Mouse (Mus musculus): Measurements from ENCODE around the gene Pcbp2. TPM values are rescaled to one million over a fixed set of nuclear protein-coding genes. Genes with fewer than 3 reads are reported as not detected.

Gene Pcbp2
- 539 and 562 TPM in 2 replicates for polyA plus RNA-seq (2012; rRNA removed)

- peak; percentile 45; the same call in 1 of the 2 replicates for TF ChIP-seq POLR2A (IDR thresholded peaks at IDR 0.05; ENCODE audit: borderline replicate concordance, insufficient read depth, low read length)
- peak; percentile 74 for TF ChIP-seq CTCF (IDR thresholded peaks at IDR 0.05; ENCODE audit: borderline replicate concordance, insufficient read depth, low read depth, low read length)
- H3K4me1 ChIP-seq (ENCODE audit: control insufficient read depth, insufficient read depth, low read length): no peaks in the 10 kb centered on the region; the same call in 1 of the 2 replicates
- peak; percentile 95 to 98 for DNase-seq
- WGBS: 1% methylated on average over 33 of the region's 40 CpGs
- H3K4me3 ChIP-seq (replicated peaks; ENCODE audit: insufficient read depth, low read depth, low read length): peak within 1 kb of the TSS; percentile 67
- no peaks in the 10 kb centered on the region for H3K27me3 ChIP-seq (ENCODE audit: control insufficient read depth, insufficient read depth, low read length)
- peak within 1 kb of the TSS; percentile 65; the same call in 1 of the 2 replicates for H3K27ac ChIP-seq (ENCODE audit: insufficient read depth, low read length)
Measured at GRCm38 (mm10) chr15:102470183-102470604, at the start of gene Pcbp2. Gene Pcbp2, plus strand, starts transcription at chr15:102470539.

GRCm38 (mm10) chr15:102420986-102421385, 49.4 kb upstream of the Pcbp2 start:
- 53% methylated on average over 1 of the region's 1 CpGs for WGBS
- no peak for DNase-seq
- Histone ChIP-seq H3K27ac (ENCODE audit: insufficient read depth, low read length) (no peak overlapping the region), H3K4me1 (ENCODE audit: control insufficient read depth, insufficient read depth, low read length) (no peaks in the 10 kb centered on the region), H3K4me3 (replicated peaks; ENCODE audit: insufficient read depth, low read depth, low read length) (no peak overlapping the region), H3K27me3 (ENCODE audit: control insufficient read depth, insufficient read depth, low read length) (no peaks in the 10 kb centered on the region)
- TF ChIP-seq POLR2A (IDR thresholded peaks at IDR 0.05; ENCODE audit: borderline replicate concordance, insufficient read depth, low read length): no peak
- TF ChIP-seq CTCF (IDR thresholded peaks at IDR 0.05; ENCODE audit: borderline replicate concordance, insufficient read depth, low read depth, low read length): no peak

- H3K27me3 ChIP-seq (ENCODE audit: control insufficient read depth, insufficient read depth, low read length): no peaks in the 10 kb centered on the region
- H3K27ac ChIP-seq (ENCODE audit: insufficient read depth, low read length): no peak overlapping the region
- TF ChIP-seq POLR2A (IDR thresholded peaks at IDR 0.05; ENCODE audit: borderline replicate concordance, insufficient read depth, low read length) (no peak), CTCF (IDR thresholded peaks at IDR 0.05; ENCODE audit: borderline replicate concordance, insufficient read depth, low read depth, low read length) (peak; percentile 28; the same call in 1 of the 2 replicates)
- no peak overlapping the region for H3K4me3 ChIP-seq (replicated peaks; ENCODE audit: insufficient read depth, low read depth, low read length)
- no peaks in the 10 kb centered on the region for H3K4me1 ChIP-seq (ENCODE audit: control insufficient read depth, insufficient read depth, low read length)
- DNase-seq: peak in 1 of 2 experiments; percentile 41
- 49% methylated on average over 3 of the region's 3 CpGs for WGBS
Measured at GRCm38 (mm10) chr15:102421437-102421836, 48.9 kb upstream of the Pcbp2 start.

- DNase-seq: no peak
- no peak for TF ChIP-seq POLR2A (IDR thresholded peaks at IDR 0.05; ENCODE audit: borderline replicate concordance, insufficient read depth, low read length)
- Histone ChIP-seq H3K4me1 (ENCODE audit: control insufficient read depth, insufficient read depth, low read length) (no peaks in the 10 kb centered on the region), H3K27ac (ENCODE audit: insufficient read depth, low read length) (no peak overlapping the region), H3K27me3 (ENCODE audit: control insufficient read depth, insufficient read depth, low read length) (no peaks in the 10 kb centered on the region), H3K4me3 (replicated peaks; ENCODE audit: insufficient read depth, low read depth, low read length) (no peak overlapping the region)
- WGBS: 90% methylated on average over 2 of the region's 2 CpGs
Measured at GRCm38 (mm10) chr15:102423602-102424240, 46.6 kb upstream of the Pcbp2 start.

- DNase-seq: no peak
- WGBS: 84% methylated on average over 2 of the region's 2 CpGs
- no peak for TF ChIP-seq CTCF (IDR thresholded peaks at IDR 0.05; ENCODE audit: borderline replicate concordance, insufficient read depth, low read depth, low read length)
- TF ChIP-seq POLR2A (IDR thresholded peaks at IDR 0.05; ENCODE audit: borderline replicate concordance, insufficient read depth, low read length): no peak
- Histone ChIP-seq H3K27me3 (ENCODE audit: control insufficient read depth, insufficient read depth, low read length) (no peaks in the 10 kb centered on the region), H3K4me3 (replicated peaks; ENCODE audit: insufficient read depth, low read depth, low read length) (no peak overlapping the region), H3K27ac (ENCODE audit: insufficient read depth, low read length) (no peak overlapping the region), H3K4me1 (ENCODE audit: control insufficient read depth, insufficient read depth, low read length) (no peaks in the 10 kb centered on the region)
Measured at GRCm38 (mm10) chr15:102424657-102425056, 45.7 kb upstream of the Pcbp2 start.

GRCm38 (mm10) chr15:102426963-102427362, 43.4 kb upstream of the Pcbp2 start:
- Histone ChIP-seq H3K4me1 (ENCODE audit: control insufficient read depth, insufficient read depth, low read length) (no peaks in the 10 kb centered on the region), H3K27me3 (ENCODE audit: control insufficient read depth, insufficient read depth, low read length) (no peaks in the 10 kb centered on the region), H3K27ac (ENCODE audit: insufficient read depth, low read length) (no peak overlapping the region), H3K4me3 (replicated peaks; ENCODE audit: insufficient read depth, low read depth, low read length) (no peak overlapping the region)
- TF ChIP-seq POLR2A (IDR thresholded peaks at IDR 0.05; ENCODE audit: borderline replicate concordance, insufficient read depth, low read length) (no peak), CTCF (IDR thresholded peaks at IDR 0.05; ENCODE audit: borderline replicate concordance, insufficient read depth, low read depth, low read length) (no peak)
- WGBS: 94% methylated on average over 1 of the region's 1 CpGs
- no peak for DNase-seq

GRCm38 (mm10) chr15:102432046-102432445, 38.3 kb upstream of the Pcbp2 start:
- H3K27me3 ChIP-seq (ENCODE audit: control insufficient read depth, insufficient read depth, low read length): no peaks in the 10 kb centered on the region
- no peak overlapping the region for H3K4me3 ChIP-seq (replicated peaks; ENCODE audit: insufficient read depth, low read depth, low read length)
- 90% methylated on average over 1 of the region's 1 CpGs for WGBS
- no peak for DNase-seq
- TF ChIP-seq POLR2A (IDR thresholded peaks at IDR 0.05; ENCODE audit: borderline replicate concordance, insufficient read depth, low read length): no peak
- no peak for TF ChIP-seq CTCF (IDR thresholded peaks at IDR 0.05; ENCODE audit: borderline replicate concordance, insufficient read depth, low read depth, low read length)
- no peak overlapping the region for H3K27ac ChIP-seq (ENCODE audit: insufficient read depth, low read length)
- no peaks in the 10 kb centered on the region for H3K4me1 ChIP-seq (ENCODE audit: control insufficient read depth, insufficient read depth, low read length)

GRCm38 (mm10) chr15:102433173-102433572, 37.2 kb upstream of the Pcbp2 start:
- H3K4me1 ChIP-seq (ENCODE audit: control insufficient read depth, insufficient read depth, low read length): no peaks in the 10 kb centered on the region
- no peak for DNase-seq
- TF ChIP-seq POLR2A (IDR thresholded peaks at IDR 0.05; ENCODE audit: borderline replicate concordance, insufficient read depth, low read length) (no peak), CTCF (IDR thresholded peaks at IDR 0.05; ENCODE audit: borderline replicate concordance, insufficient read depth, low read depth, low read length) (no peak)
- 88% methylated on average over 4 of the region's 4 CpGs for WGBS
- H3K27me3 ChIP-seq (ENCODE audit: control insufficient read depth, insufficient read depth, low read length): no peaks in the 10 kb centered on the region
- no peak overlapping the region for H3K27ac ChIP-seq (ENCODE audit: insufficient read depth, low read length)
- H3K4me3 ChIP-seq (replicated peaks; ENCODE audit: insufficient read depth, low read depth, low read length): no peak overlapping the region
